Mouse (Mus musculus) heart, postnatal 36 days (tissue): Measurements from ENCODE around the gene Ptn. TPM values are rescaled to one million over a fixed set of nuclear protein-coding genes. Genes with fewer than 3 reads are reported as not detected.

ENCODE experiments used
- microRNA-seq, 2 experiments: library from miRNA; unstranded; fragments of <30 nt; microRNA quantifications; one replicate each; pipeline ENCODE4 v1.2.0; 2021; ENCODE audit warnings: borderline number of aligned reads in 2 of 2
- total RNA-seq, 2 experiments: library from RNA; stranded (reverse); gene quantifications; 2 replicates each; pipeline ENCODE4 v1.2.3; 2021

Ptn gene
- total RNA-seq, 2 experiments from 2014 or later: 2.7 to 4.4 TPM

Small RNA genes lying within 50 kb of the gene (microRNA-seq; reads per million reads assigned to microRNA genes)
- gene Gm25111: 0 reads per million in 2 experiments
